Mouse (Mus musculus) CH12.LX (cell line): ENCODE measurements around the gene Doc2a. TPM values are rescaled to one million over a fixed set of nuclear protein-coding genes. Genes with fewer than 3 reads are reported as not detected.

Source experiments
- DNase-seq: peaks from one replicate; pipeline ENCODE4 v3.0.0-alpha.2; 2013; ENCODE audit errors: extremely low read depth
- H3K27ac ChIP-seq: 2 replicates; pipeline ENCODE4 v1.5.1; 2012; ENCODE audit warnings: low read depth, mild to moderate bottlenecking, control low read depth, moderate library complexity; ENCODE audit not compliant: insufficient read depth
- H3K27me3 ChIP-seq: replicated peaks from 2 replicates; pipeline ENCODE3; 2012; ENCODE audit warnings: inconsistent platforms
- H3K36me3 ChIP-seq, 2 experiments: replicated peaks in 1 of 2; 2 replicates each; pipeline versions ENCODE3 to v1.6.1; 2012; ENCODE audit warnings: inconsistent platforms in 1 of 2, low read length in 1 of 2, mild to moderate bottlenecking in 1 of 2, mixed read lengths in 1 of 2, moderate library complexity in 1 of 2; ENCODE audit not compliant: control insufficient read depth in 1 of 2, insufficient read depth in 1 of 2
- H3K4me1 ChIP-seq, 2 experiments: 2 replicates each; pipeline ENCODE4 v1.6.1; 2012; ENCODE audit warnings: inconsistent platforms in 1 of 2, moderate library complexity in 1 of 2; ENCODE audit not compliant: insufficient read depth in 2 of 2, control insufficient read depth in 1 of 2
- H3K4me2 ChIP-seq: 2 replicates; pipeline ENCODE4 v1.6.1; 2012; ENCODE audit warnings: low read depth, mild to moderate bottlenecking, control low read depth; ENCODE audit not compliant: poor library complexity, insufficient read depth, severe bottlenecking
- H3K4me3 ChIP-seq, 3 experiments: fragments of 150-350 bp in 1 of 3; sonication (generic) in 1 of 3; replicated peaks in 1 of 3; 2 replicates each; pipeline versions ENCODE3 to v1.5.1; 2011 to 2012; ENCODE audit warnings: low read depth in 2 of 3, low read length in 2 of 3, mild to moderate bottlenecking in 2 of 3, moderate library complexity in 2 of 3, control low read depth in 1 of 3, improper control_type of control experiment in 1 of 3, inconsistent platforms in 1 of 3, mixed read lengths in 1 of 3; ENCODE audit not compliant: poor library complexity in 1 of 3
- H3K79me2 ChIP-seq: replicated peaks from 2 replicates; pipeline ENCODE4 v1.6.1; 2012; ENCODE audit warnings: mild to moderate bottlenecking, moderate library complexity; ENCODE audit not compliant: control insufficient read depth, poor library complexity, insufficient read depth, severe bottlenecking; ENCODE audit errors: extremely low read depth
- H3K9ac ChIP-seq: 2 replicates; pipeline ENCODE4 v1.6.1; 2012; ENCODE audit warnings: low read depth, mild to moderate bottlenecking, control low read depth, moderate library complexity; ENCODE audit not compliant: insufficient read depth
- H3K9me3 ChIP-seq: replicated peaks from 2 replicates; pipeline ENCODE3; 2012; ENCODE audit warnings: low read length, inconsistent platforms, mixed read lengths
- CTCF ChIP-seq, 2 experiments: IDR thresholded peaks in 1 of 2; conservative IDR thresholded peaks in 1 of 2; 2 replicates each; pipeline ENCODE4 v1.5.1; 2011 to 2012; ENCODE audit warnings: low read depth in 2 of 2, low read length in 2 of 2, improper control_type of control experiment in 1 of 2, inconsistent platforms in 1 of 2, mild to moderate bottlenecking in 1 of 2, moderate library complexity in 1 of 2
- E2F4 ChIP-seq: IDR thresholded peaks from 2 replicates; pipeline ENCODE4 v1.6.1; 2011; ENCODE audit warnings: low read depth, low read length, improper control_type of control experiment; ENCODE audit not compliant: insufficient replicate concordance
- ELF1 ChIP-seq: IDR thresholded peaks from 2 replicates; pipeline ENCODE4 v1.6.1; 2014; ENCODE audit warnings: low read depth, mild to moderate bottlenecking, inconsistent platforms, low read length, improper control_type of control experiment
- ETS1 ChIP-seq: conservative IDR thresholded peaks from 2 replicates; pipeline ENCODE4 v1.6.1; 2012; ENCODE audit warnings: low read depth, mild to moderate bottlenecking, inconsistent platforms, low read length, improper control_type of control experiment, moderate library complexity
- HCFC1 ChIP-seq: IDR thresholded peaks from 2 replicates; pipeline ENCODE4 v1.6.1; 2012; ENCODE audit warnings: low read depth, mild to moderate bottlenecking, inconsistent platforms, low read length, improper control_type of control experiment
- JUN ChIP-seq: IDR thresholded peaks from 2 replicates; pipeline ENCODE4 v1.6.1; 2011; ENCODE audit warnings: low read depth, mild to moderate bottlenecking, low read length, improper control_type of control experiment, moderate library complexity; ENCODE audit not compliant: insufficient read depth
- MAX ChIP-seq: IDR thresholded peaks from 2 replicates; pipeline ENCODE4 v1.6.1; 2011; ENCODE audit warnings: low read length, improper control_type of control experiment
- MXI1 ChIP-seq: IDR thresholded peaks from 2 replicates; pipeline ENCODE4 v1.6.1; 2011; ENCODE audit warnings: mild to moderate bottlenecking, low read depth, low read length, improper control_type of control experiment
- NRF1 ChIP-seq: IDR thresholded peaks from 2 replicates; pipeline ENCODE4 v1.6.1; 2014; ENCODE audit warnings: low read depth, mild to moderate bottlenecking, inconsistent platforms, low read length, improper control_type of control experiment, moderate library complexity
- PAX5 ChIP-seq: IDR thresholded peaks from 2 replicates; pipeline ENCODE4 v1.6.1; 2012; ENCODE audit warnings: low read length, inconsistent platforms, mixed read lengths
- RAD21 ChIP-seq: IDR thresholded peaks from 2 replicates; pipeline ENCODE4 v1.6.1; 2011; ENCODE audit warnings: low read depth, mild to moderate bottlenecking, low read length, improper control_type of control experiment, moderate library complexity
- RCOR1 ChIP-seq: conservative IDR thresholded peaks from 2 replicates; pipeline ENCODE4 v1.6.1; 2012; ENCODE audit warnings: low read depth, mild to moderate bottlenecking, inconsistent platforms, low read length, improper control_type of control experiment
- SIN3A ChIP-seq: IDR thresholded peaks from 2 replicates; pipeline ENCODE4 v1.6.1; 2012; ENCODE audit warnings: low read length, improper control_type of control experiment, inconsistent platforms
- TCF12 ChIP-seq: IDR thresholded peaks from 2 replicates; pipeline ENCODE4 v1.6.1; 2014; ENCODE audit warnings: low read depth, mild to moderate bottlenecking, inconsistent platforms, low read length, improper control_type of control experiment
- UBTF ChIP-seq: IDR thresholded peaks from 2 replicates; pipeline ENCODE4 v1.6.1; 2012; ENCODE audit warnings: low read depth, mild to moderate bottlenecking, inconsistent platforms, low read length, improper control_type of control experiment, moderate library complexity
- USF1 ChIP-seq: IDR thresholded peaks from 2 replicates; pipeline ENCODE4 v1.6.1; 2014; ENCODE audit warnings: low read depth, mild to moderate bottlenecking, inconsistent platforms, low read length, improper control_type of control experiment
- ZMIZ1 ChIP-seq: IDR thresholded peaks from 2 replicates; pipeline ENCODE4 v1.6.1; 2012; ENCODE audit warnings: low read depth, mild to moderate bottlenecking, inconsistent platforms, low read length, improper control_type of control experiment
- dilution Hi-C: fragments of 300-500 bp; cut with MboI; formaldehyde crosslinking; loops from 2 replicates; pipeline ENCODE4 v1.14.3; 2020; ENCODE audit warnings: low sequenced_read_pairs; ENCODE audit not compliant: extremely low pct_unique_long_range_greater_than_20kb, extremely low pct_ligation_motif_present
- in situ Hi-C: fragments of 300-500 bp; cut with MboI; formaldehyde crosslinking; loops from 3 replicates; pipeline ENCODE4 v1.14.3; 2019; ENCODE audit warnings: low sequenced_read_pairs, low pct_ligation_motif_present, low pct_unique_long_range_greater_than_20kb, mixed read lengths
- polyA plus RNA-seq: library from polyadenylated mRNA; unstranded; fragments of >175 nt; gene quantifications from 2 replicates; pipeline ENCODE4 v1.2.1, GENCODE M21; 2012; ENCODE audit warnings: low read depth; ENCODE audit not compliant: insufficient read length
- total RNA-seq, 2 experiments: library from RNA; depleted of rRNA; stranded (reverse); fragments of 300-350 nt in 1 of 2; fragments of >200 nt in 1 of 2; gene quantifications; 2 replicates each; pipeline ENCODE4 v1.2.3; 2012 to 2014

Doc2a gene
- total and polyA plus RNA-seq, 3 experiments: 1.9 TPM; not detected in 2

- no peaks in the 10 kb centered on the region for H3K9me3 ChIP-seq
- TF ChIP-seq MAX: no peak
- no peak for TF ChIP-seq MXI1
- TF ChIP-seq E2F4: no peak
- TF ChIP-seq JUN: no peak
- DNase-seq: no peak
- H3K4me3 ChIP-seq: no peak overlapping the region
- H3K79me2 ChIP-seq: peaks cover 16% of the 10 kb centered on the region
- no peaks in the 10 kb centered on the region for H3K27me3 ChIP-seq
- in situ Hi-C loops (no loop called here), dilution Hi-C loops (no loop called here)
- peaks cover 3 to 9% of the 10 kb centered on the region in 2 experiments for H3K36me3 ChIP-seq
- H3K4me1 ChIP-seq: peaks cover 0 to 9% of the 10 kb centered on the region in 2 experiments; a peak in 2 of 4 replicates
- no peak overlapping the region for H3K4me2 ChIP-seq
- no peak overlapping the region for H3K9ac ChIP-seq
- H3K27ac ChIP-seq: no peak overlapping the region
Measured at GRCm38 (mm10) chr7:126802134-126802889, 44.9 kb upstream of the Doc2a start.

DNA sequence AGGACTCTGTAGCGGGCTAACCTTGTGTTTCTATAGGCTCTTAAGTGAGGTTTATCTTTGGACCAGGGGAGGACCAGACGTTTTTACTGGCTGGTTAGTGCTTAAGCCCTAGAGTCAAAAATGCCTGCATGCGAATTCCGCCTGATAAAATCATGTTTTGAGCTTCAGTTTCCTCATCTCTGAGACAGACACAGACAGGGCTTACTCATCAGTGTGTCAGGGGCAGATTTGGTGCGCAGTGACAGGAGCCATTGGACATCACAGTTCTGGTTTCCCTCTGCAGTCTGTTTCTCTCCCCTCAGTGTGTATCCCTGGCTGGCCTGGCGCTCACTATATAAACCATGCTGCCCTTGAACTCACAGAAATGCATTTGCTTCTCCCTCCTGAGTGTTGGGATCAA, 44.0 kb upstream of the Doc2a start:
- H3K9me3 ChIP-seq: no peaks in the 10 kb centered on the region
- no peak overlapping the region for H3K9ac ChIP-seq
- DNase-seq: no peak
- H3K27me3 ChIP-seq: no peaks in the 10 kb centered on the region
- peaks cover 0 to 4% of the 10 kb centered on the region in 2 experiments for H3K36me3 ChIP-seq
- in situ Hi-C loops (no loop called here), dilution Hi-C loops (no loop called here)
- no peak overlapping the region for H3K4me3 ChIP-seq
- H3K79me2 ChIP-seq: peaks cover 7% of the 10 kb centered on the region
- H3K4me2 ChIP-seq: no peak overlapping the region
- no peak overlapping the region for H3K27ac ChIP-seq
- TF ChIP-seq NRF1 (no peak), ELF1 (no peak), ETS1 (no peak)
- H3K4me1 ChIP-seq: peaks cover 0 to 16% of the 10 kb centered on the region in 2 experiments; a peak in 2 of 4 replicates

GRCm38 (mm10) chr7:126803751-126804150, 43.5 kb upstream of the Doc2a start:
- Histone ChIP-seq H3K4me1 (peaks cover 0 to 17% of the 10 kb centered on the region in 2 experiments; a peak in 2 of 4 replicates), H3K79me2 (peaks cover 1% of the 10 kb centered on the region; the same call in 1 of the 2 replicates), H3K4me2 (no peak overlapping the region), H3K27ac (no peak overlapping the region), H3K9me3 (no peaks in the 10 kb centered on the region), H3K27me3 (no peaks in the 10 kb centered on the region), H3K9ac (no peak overlapping the region), H3K4me3 (no peak overlapping the region), H3K36me3 (peaks cover 0 to 4% of the 10 kb centered on the region in 2 experiments)
- TF ChIP-seq SIN3A (no peak), PAX5 (no peak), UBTF (no peak), TCF12 (no peak), ZMIZ1 (no peak), CTCF (conservative IDR thresholded peaks at IDR 0.05 in 1 of 2, IDR thresholded peaks at IDR 0.05 in 1 of 2; ENCODE audit: low read depth in 2 of 2, low read length in 2 of 2) (no peak), HCFC1 (no peak), USF1 (no peak), RCOR1 (no peak), RAD21 (no peak)
- dilution Hi-C loops: no loop called here
- DNase-seq: no peak
- in situ Hi-C loops: no loop called here
